Mouse (Mus musculus): Measurements from ENCODE around the gene Abhd18.
A peak's percentile ranks its signal among the peaks of the same experiment; 100 is the strongest.

The Abhd18 gene

GRCm38 (mm10) chr3:40949903-40950600, 103.3 kb downstream of the Abhd18 start:
- no peak for DNase-seq (ENCODE audit: extremely low read depth, low read depth)

DNA sequence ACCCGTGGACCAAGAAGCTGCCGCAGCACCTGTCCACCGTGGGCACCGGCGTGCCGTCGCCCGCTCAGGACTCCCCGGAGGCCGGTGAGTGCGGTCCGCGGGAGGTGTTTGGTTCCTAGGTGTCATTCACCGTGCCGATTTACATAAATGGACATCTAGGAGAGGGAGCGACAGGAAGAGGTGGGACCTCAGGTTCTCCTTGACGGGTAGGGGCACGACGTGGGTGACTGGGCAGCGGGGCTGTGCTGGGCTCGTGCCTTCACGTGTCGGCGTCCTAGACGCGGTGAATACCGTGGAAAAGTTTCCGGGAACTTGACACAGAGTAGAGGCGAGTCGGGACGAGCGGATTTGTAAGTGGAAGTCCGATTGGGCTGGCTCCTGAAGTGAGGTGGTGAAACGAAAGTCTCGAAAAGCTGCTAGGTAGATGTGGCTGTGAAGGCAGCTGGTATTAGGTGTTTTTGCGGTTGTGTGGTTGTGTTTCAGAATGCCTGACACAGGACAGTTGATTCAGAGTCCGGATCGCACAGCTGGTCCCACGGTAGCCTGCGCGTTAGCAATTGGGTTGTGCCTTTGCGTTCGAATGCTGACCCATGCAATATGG, 103.9 kb downstream of the Abhd18 start:
- DNase-seq (ENCODE audit: extremely low read depth, low read depth), result peak; percentile 59

DNA sequence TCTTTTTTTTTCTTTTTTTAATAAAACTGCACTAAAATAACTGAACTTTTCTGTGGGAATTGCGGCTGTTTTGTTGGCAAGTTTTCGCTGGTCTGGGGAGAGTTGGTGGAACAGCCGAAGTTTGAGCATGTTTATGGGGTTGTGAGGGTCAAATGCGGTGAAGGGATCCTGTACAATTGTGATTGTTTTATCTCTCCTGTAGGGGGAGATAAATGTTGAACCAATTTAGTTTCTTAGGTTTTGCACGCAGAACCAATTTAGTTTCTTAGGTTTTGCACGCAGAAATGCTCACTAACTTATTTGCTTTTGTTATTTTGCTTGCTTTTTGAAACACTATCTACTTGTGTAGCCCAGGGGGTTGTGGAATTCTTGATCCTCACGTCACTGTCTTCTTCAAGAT, 104.6 kb downstream of the Abhd18 start:
- DNase-seq (ENCODE audit: extremely low read depth, low read depth), result peak; percentile 50

DNA sequence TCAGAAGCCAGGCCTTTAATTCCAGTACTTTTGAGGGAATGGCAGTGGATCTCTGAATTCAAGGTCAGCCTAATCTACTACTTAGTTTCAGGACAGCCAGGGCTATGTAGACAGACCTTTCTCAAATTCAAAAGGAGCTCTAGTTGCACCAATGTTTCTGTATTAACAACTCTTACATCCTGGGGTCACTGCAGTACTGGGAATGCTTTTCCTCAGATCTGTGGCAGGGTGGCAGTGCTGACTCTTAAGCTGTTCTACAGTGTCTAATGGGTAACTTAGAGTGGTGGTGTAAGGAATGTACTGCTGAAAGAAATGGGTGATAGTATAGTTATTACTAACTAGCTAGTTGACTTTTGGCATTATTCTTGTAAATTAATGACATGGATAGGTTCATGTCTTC, 105.8 kb downstream of the Abhd18 start:
- no peak for DNase-seq (ENCODE audit: extremely low read depth, low read depth)

DNA sequence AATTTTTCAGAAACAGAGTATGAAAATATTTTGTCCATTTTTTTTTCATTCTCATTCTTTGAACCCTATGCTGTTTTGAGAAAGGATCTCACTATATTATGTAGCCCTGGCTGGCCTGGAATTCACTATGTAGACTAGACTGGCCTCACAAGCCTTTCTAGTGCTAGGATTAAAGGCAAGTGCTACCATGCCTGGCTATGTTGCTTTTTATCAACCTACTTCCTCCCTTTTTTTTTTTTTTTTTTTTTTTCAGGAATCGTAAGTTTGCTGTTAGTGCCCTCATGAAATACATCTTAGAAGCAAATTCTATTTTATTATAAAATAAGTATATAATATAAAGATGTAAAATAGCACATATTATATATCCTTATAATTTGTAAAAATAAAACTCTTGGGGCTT, 108.0 kb downstream of the Abhd18 start:
- DNase-seq (ENCODE audit: extremely low read depth, low read depth), result no peak

DNA sequence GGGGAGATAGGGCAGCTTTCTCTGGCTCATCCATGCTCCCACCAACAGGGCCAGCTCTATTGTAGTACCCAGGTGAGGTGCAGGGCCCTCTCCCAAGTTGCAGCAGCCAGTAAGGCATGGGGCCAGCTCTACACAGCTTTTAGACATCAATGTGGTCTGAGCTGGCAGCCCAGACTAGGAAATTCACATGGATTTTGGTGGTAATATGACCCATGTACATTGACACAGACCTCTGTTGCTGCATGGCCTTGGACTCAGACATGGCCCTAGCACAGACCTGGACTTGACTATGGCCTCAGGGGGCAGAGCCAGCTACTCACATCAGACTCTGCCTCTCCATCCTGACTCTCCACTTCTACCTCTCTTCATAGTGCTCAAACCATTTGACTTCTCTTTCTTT, 112.1 kb downstream of the Abhd18 start:
- DNase-seq (ENCODE audit: extremely low read depth, low read depth), result no peak

DNA sequence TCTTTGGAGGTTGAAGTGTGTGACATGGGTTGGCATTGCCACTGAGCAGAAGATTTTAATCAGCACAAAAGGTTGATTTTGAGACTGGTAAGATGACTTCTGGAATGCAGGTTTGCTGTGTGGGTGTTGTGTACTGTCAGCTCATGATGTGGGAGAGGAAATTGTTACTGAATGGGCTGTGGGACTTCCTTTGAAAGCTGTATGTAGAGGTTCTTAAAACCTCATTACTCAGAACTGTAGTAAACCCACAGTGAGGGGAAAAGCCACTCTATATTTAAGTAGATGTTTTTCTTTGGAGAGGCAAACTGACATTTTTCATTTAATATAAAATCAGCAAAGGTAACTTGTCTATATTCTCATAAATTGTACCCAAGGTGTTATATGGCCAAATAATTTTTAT, 134.0 kb downstream of the Abhd18 start:
- no peak for DNase-seq (ENCODE audit: extremely low read depth, low read depth)

- DNase-seq (ENCODE audit: extremely low read depth, low read depth), result no peak
Measured at GRCm38 (mm10) chr3:40987539-40987938, 140.8 kb downstream of the Abhd18 start.

Measured in MEL-GATA-1-ER (cell line).